ENCODE assay signal across 8 mouse cellular contexts in genomic region chr4:152476427-152477023, GRCm38 (mm10). TPM values are rescaled to one million over a fixed set of nuclear protein-coding genes. Genes with fewer than 3 reads are reported as not detected.
DNase-seq lines count a peak whose midpoint lies in the region; ATAC-seq and TF ChIP-seq lines count a peak whose summit lies in the region.

Gene Nphp4, plus strand, starts transcription at chr4:152476706.

- H3K9ac ChIP-seq in heart, postnatal 0 days (replicated peaks; ENCODE audit: low read depth, low read length): peak within 1 kb of the TSS; percentile 64; the same call in 1 of the 2 replicates
- H3K9ac ChIP-seq in limb, embryonic 13.5 days: peak within 1 kb of the TSS; percentile 80

- H3K27me3 ChIP-seq in heart, postnatal 0 days (ENCODE audit: control insufficient read depth, insufficient read depth, low read length): peaks cover 22% of the 10 kb centered on the region
- peaks cover 30% of the 10 kb centered on the region for H3K27me3 ChIP-seq in limb, embryonic 13.5 days
- no peaks in the 10 kb centered on the region; the same call in 1 of the 2 replicates for H3K27me3 ChIP-seq in splenic B cell, adult 2 months (ENCODE audit: control insufficient read depth, insufficient read depth, low read length, poor library complexity, severe bottlenecking)

- DNase-seq in frontal cortex, postnatal 10 days (ENCODE audit: low spot score in 2 of 2): peak; percentile 34 to 58
- no peak for DNase-seq in frontal cortex, postnatal 36 days (ENCODE audit: low spot score in 2 of 2)
- peak; percentile 31 for DNase-seq in right cerebral cortex, postnatal 14 days
- DNase-seq in right cerebral cortex, adult 2 months (ENCODE audit: low spot score in 2 of 2): no peak
- no peak for DNase-seq in heart, postnatal 0 days (ENCODE audit: low spot score)
- peak; percentile 24 for DNase-seq in splenic B cell, adult 2 months (ENCODE audit: low read depth, low spot score)
- no peak for DNase-seq in adrenal gland, postnatal 36 days

- H3K4me2 ChIP-seq in heart, postnatal 0 days (ENCODE audit: low read depth, low read length): peak within 1 kb of the TSS; percentile 92
- H3K4me2 ChIP-seq in limb, embryonic 13.5 days (replicated peaks): peak within 1 kb of the TSS; percentile 83

- no peaks in the 10 kb centered on the region for H3K36me3 ChIP-seq in heart, postnatal 0 days (replicated peaks; ENCODE audit: control insufficient read depth, insufficient read depth, low read length)
- no peaks in the 10 kb centered on the region for H3K36me3 ChIP-seq in limb, embryonic 13.5 days
- no peaks in the 10 kb centered on the region for H3K36me3 ChIP-seq in splenic B cell, adult 2 months (ENCODE audit: control insufficient read depth, insufficient read depth, low read length, poor library complexity, severe bottlenecking)

- no peak for TF ChIP-seq CTCF in heart, postnatal 0 days (IDR thresholded peaks at IDR 0.05; ENCODE audit: low read depth)

- H3K9me3 ChIP-seq in heart, postnatal 0 days (replicated peaks; ENCODE audit: control insufficient read depth, low read length): peaks cover 10% of the 10 kb centered on the region
- peaks cover 14% of the 10 kb centered on the region for H3K9me3 ChIP-seq in limb, embryonic 13.5 days

- H3K4me3 ChIP-seq in heart, postnatal 0 days (ENCODE audit: low read depth, low read length): peak within 1 kb of the TSS; percentile 85
- H3K4me3 ChIP-seq in limb, embryonic 13.5 days: peak within 1 kb of the TSS; percentile 69

- H3K27ac ChIP-seq in heart, postnatal 0 days (ENCODE audit: low read depth): no peak within 1 kb of the TSS
- no peak within 1 kb of the TSS for H3K27ac ChIP-seq in limb, embryonic 13.5 days

- no peak for TF ChIP-seq EP300 in heart, postnatal 0 days (IDR thresholded peaks at IDR 0.05; ENCODE audit: low read depth)

- WGBS in heart, postnatal 0 days: 7% methylated on average over 18 of the region's 18 CpGs
- 6% methylated on average over 18 of the region's 18 CpGs for WGBS in limb, embryonic 13.5 days

- ATAC-seq in heart, postnatal 0 days (ENCODE audit: insufficient read depth, low read depth): no peak
- no peak for ATAC-seq in limb, embryonic 13.5 days (ENCODE audit: low FRiP score, low read depth)

- peaks cover 8% of the 10 kb centered on the region; the same call in 1 of the 2 replicates for H3K4me1 ChIP-seq in heart, postnatal 0 days (ENCODE audit: control insufficient read depth, insufficient read depth)
- H3K4me1 ChIP-seq in limb, embryonic 13.5 days: peaks cover 18% of the 10 kb centered on the region

RNA-seq across cellular contexts. Expression of gene Nphp4, which starts in this region (rescaled TPM):
- 1.5 and 5.0 TPM in 2 replicates for total RNA-seq in heart, postnatal 0 days (2014; rRNA removed; ENCODE audit: low replicate concordance)
- polyA plus RNA-seq in heart, postnatal 0 days (2015; fragmentation: Nextera tagmentation; extraction: Ambion mirVana): 0.46 and 0.51 TPM in 2 replicates
- 2.4 and 3.2 TPM in 2 replicates for polyA plus RNA-seq in limb, embryonic 13.5 days (2015; fragmentation: Nextera tagmentation; extraction: Ambion mirVana)
- 1 to 10 TPM; 2.7 to 5.1 TPM for total RNA-seq in adrenal gland, postnatal 36 days (2021)

Comparison
In these comparisons a context has a peak if more than half of its experiments do, and no peak if none do; other contexts are left out.
1. DNase-seq: peak in frontal cortex, postnatal 10 days (2 of 2), right cerebral cortex, postnatal 14 days (single experiment) and splenic B cell, adult 2 months (single experiment); none in frontal cortex, postnatal 36 days (0 of 2), right cerebral cortex, adult 2 months (0 of 2), heart, postnatal 0 days (single experiment) and adrenal gland, postnatal 36 days (0 of 2).